Mouse (Mus musculus): ENCODE measurements around the gene Hif3a. TPM values are rescaled to one million over a fixed set of nuclear protein-coding genes. Genes with fewer than 3 reads are reported as not detected.

Gene Hif3a
- polyA plus RNA-seq, 1 experiment from 2014 or later, result 7.6 TPM

DNA sequence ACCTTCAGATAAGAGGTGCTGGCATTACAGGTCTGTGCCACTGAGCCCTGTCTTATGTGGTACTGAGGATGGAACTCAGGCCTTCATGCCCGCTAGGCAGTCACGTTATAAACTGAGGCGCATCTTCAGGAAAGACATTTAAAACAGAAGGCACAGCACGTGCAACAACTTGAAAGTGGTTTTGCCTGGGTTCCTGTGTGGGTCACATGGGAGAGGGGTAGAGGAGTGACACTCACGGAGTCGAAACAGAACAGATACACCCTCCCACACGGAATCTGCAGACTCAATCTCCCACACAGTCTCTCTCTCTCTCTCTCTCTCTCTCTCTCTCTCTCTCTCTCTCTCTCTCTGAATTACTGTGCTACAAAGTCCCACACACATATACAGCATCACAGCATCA lies 32.0 kb downstream of the Hif3a start:
- Histone ChIP-seq H3K9me3 (ENCODE audit: control insufficient read depth, low read length) (no peaks in the 10 kb centered on the region), H3K9ac (ENCODE audit: low read length) (no peak overlapping the region), H3K4me3 (ENCODE audit: low read depth, low read length) (no peak overlapping the region), H3K36me3 (ENCODE audit: control insufficient read depth, insufficient read depth, low read length) (no peaks in the 10 kb centered on the region), H3K27ac (ENCODE audit: low read depth, low read length) (no peak overlapping the region), H3K4me2 (ENCODE audit: low read depth) (no peak overlapping the region), H3K27me3 (ENCODE audit: control insufficient read depth, insufficient read depth, low read length) (no peaks in the 10 kb centered on the region), H3K4me1 (ENCODE audit: control insufficient read depth, insufficient read depth, low read length) (peaks cover 9% of the 10 kb centered on the region)
- ATAC-seq (ENCODE audit: insufficient read depth, low FRiP score, low TSS enrichment), result no peak
- WGBS, result 79% methylated on average over 7 of the region's 7 CpGs
- DNase-seq (ENCODE audit: low spot score), result no peak

DNA sequence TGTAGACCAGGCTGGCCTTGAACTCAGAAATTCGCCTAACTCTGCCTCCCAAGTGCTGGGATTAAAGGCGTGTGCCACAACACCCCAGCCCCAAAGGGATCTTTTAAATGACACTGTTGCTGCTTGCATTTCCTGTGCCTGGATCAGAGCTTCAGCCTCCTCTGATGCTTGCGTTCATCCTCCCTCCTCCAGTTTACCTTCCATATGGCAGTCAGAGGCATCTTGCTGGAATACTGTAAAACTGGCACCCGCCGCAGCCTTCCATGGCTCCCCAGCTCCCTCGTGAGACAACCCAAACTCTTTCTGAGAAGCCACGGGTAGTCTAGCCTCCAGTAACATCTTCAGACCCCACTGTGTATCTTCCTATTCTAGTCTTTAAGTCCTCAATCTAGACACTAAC lies 33.3 kb downstream of the Hif3a start:
- no peaks in the 10 kb centered on the region for H3K9me3 ChIP-seq (ENCODE audit: control insufficient read depth, low read length)
- no peaks in the 10 kb centered on the region for H3K36me3 ChIP-seq (ENCODE audit: control insufficient read depth, insufficient read depth, low read length)
- H3K4me2 ChIP-seq (ENCODE audit: low read depth), result no peak overlapping the region
- H3K27ac ChIP-seq (ENCODE audit: low read depth, low read length), result no peak overlapping the region
- no peak overlapping the region for H3K4me3 ChIP-seq (ENCODE audit: low read depth, low read length)
- WGBS, result 76% methylated on average over 7 of the region's 7 CpGs
- no peaks in the 10 kb centered on the region for H3K27me3 ChIP-seq (ENCODE audit: control insufficient read depth, insufficient read depth, low read length)
- peaks cover 9% of the 10 kb centered on the region for H3K4me1 ChIP-seq (ENCODE audit: control insufficient read depth, insufficient read depth, low read length)
- DNase-seq (ENCODE audit: low spot score), result no peak
- no peak for ATAC-seq (ENCODE audit: insufficient read depth, low FRiP score, low TSS enrichment)
- H3K9ac ChIP-seq (ENCODE audit: low read length), result no peak overlapping the region

DNA sequence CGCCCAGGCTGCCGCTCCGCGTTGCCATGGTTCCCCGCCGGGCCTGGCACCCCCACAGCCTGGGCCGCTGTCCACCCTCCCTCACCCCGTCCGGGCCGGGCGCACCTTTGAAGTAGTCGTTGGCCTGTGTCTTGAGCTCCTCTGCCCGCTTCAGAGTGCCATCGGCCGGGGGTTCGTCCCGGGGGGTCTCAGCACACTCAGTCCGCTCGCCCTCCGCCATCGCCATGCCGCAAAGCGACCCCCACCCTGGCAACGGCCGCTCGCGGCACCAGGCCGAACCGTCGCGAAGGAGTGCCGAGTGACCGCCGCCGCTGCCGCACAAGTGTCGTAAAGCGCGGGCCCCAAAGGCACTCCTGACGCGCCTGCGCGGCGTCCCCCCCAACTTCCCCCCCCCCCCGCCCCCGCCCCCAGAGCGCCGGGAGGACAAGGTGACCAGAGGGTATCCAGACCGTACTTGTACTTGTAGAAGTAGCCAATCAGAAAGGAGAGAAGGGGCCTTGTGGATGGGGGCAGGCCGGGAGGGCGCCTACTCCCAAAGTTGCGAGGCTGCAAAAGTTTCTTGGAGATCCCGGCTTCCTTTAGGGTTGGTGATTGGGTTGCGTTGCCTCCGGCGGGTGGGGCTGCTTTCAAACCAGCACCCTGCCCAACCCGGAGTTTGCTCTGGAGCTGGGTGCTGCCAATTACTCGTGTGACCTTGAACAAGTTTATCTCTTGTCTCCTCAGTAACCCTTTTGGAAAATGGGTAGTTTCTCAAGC lies 34.5 kb downstream of the Hif3a start, which contains the start of gene Ppp5c:
TSS of gene Ppp5c (minus strand) at position 337 of the 756 bp plus-strand sequence.
- Histone ChIP-seq H3K9me3 (ENCODE audit: control insufficient read depth, low read length) (no peaks in the 10 kb centered on the region), H3K9ac (ENCODE audit: low read length) (peak within 1 kb of the TSS; percentile 63), H3K4me1 (ENCODE audit: control insufficient read depth, insufficient read depth, low read length) (peaks cover 9% of the 10 kb centered on the region), H3K36me3 (ENCODE audit: control insufficient read depth, insufficient read depth, low read length) (no peaks in the 10 kb centered on the region), H3K27ac (ENCODE audit: low read depth, low read length) (no peak within 1 kb of the TSS), H3K4me3 (ENCODE audit: low read depth, low read length) (peak within 1 kb of the TSS; percentile 63), H3K4me2 (ENCODE audit: low read depth) (peak within 1 kb of the TSS; percentile 69), H3K27me3 (ENCODE audit: control insufficient read depth, insufficient read depth, low read length) (no peaks in the 10 kb centered on the region)
- WGBS, result under 1% methylated on average over 56 of the region's 58 CpGs
- peak; percentile 86 for ATAC-seq (ENCODE audit: insufficient read depth, low FRiP score, low TSS enrichment)
- peak; percentile 94 for DNase-seq (ENCODE audit: low spot score)

DNA sequence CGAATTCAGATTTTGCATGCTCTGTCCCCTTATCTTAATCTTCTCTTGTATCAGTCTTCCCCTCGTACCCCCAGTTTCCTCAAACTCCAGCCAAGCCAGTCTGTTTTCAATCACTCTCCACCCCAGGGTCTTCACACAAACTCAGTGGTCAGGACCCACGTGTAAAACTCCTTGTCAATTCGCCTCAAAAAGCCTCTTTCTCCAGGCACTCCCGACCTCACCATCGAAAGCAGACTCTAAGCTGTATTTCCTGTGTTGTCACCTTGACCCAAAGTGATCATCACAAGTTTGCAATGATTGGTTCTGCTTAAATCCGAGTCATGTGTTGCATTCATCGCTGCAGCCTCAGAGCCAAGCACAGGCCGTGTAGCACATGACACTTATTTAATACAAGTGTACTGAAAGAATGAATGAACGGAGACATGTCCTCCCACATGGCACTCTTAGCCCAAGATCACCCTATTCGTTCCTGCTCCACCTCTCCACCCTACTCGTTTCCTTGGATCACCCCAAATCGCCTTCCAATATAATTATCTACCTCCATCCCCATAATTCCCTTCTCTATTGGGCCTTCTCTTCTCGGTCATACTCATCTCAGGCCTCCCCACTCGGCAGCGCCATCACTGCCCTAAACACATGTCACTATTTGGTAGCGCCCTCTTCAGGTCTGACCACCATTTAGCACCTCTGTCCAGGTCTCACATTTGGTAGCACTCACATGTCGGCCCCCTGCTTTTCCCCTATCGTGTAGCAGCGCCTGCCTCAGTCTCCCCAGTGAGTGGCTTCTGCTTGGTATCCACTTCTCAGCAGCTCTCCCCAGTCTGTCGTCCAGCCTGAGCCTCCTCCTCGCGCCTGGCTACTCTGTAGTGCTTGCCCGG lies 35.3 kb downstream of the Hif3a start:
- H3K4me2 ChIP-seq (ENCODE audit: low read depth), result peak overlapping the region; percentile 69
- H3K4me1 ChIP-seq (ENCODE audit: control insufficient read depth, insufficient read depth, low read length), result peaks cover 9% of the 10 kb centered on the region
- DNase-seq (ENCODE audit: low spot score) (peak; percentile 78), ATAC-seq (ENCODE audit: insufficient read depth, low FRiP score, low TSS enrichment) (peak; percentile 81)
- H3K27ac ChIP-seq (ENCODE audit: low read depth, low read length), result no peak overlapping the region
- peaks cover 3% of the 10 kb centered on the region; the same call in 1 of the 2 replicates for H3K36me3 ChIP-seq (ENCODE audit: control insufficient read depth, insufficient read depth, low read length)
- WGBS, result 8% methylated on average over 24 of the region's 24 CpGs
- no peaks in the 10 kb centered on the region for H3K27me3 ChIP-seq (ENCODE audit: control insufficient read depth, insufficient read depth, low read length)
- H3K9ac ChIP-seq (ENCODE audit: low read length), result peak overlapping the region; percentile 63
- no peaks in the 10 kb centered on the region for H3K9me3 ChIP-seq (ENCODE audit: control insufficient read depth, low read length)
- peak overlapping the region; percentile 63 for H3K4me3 ChIP-seq (ENCODE audit: low read depth, low read length)

DNA sequence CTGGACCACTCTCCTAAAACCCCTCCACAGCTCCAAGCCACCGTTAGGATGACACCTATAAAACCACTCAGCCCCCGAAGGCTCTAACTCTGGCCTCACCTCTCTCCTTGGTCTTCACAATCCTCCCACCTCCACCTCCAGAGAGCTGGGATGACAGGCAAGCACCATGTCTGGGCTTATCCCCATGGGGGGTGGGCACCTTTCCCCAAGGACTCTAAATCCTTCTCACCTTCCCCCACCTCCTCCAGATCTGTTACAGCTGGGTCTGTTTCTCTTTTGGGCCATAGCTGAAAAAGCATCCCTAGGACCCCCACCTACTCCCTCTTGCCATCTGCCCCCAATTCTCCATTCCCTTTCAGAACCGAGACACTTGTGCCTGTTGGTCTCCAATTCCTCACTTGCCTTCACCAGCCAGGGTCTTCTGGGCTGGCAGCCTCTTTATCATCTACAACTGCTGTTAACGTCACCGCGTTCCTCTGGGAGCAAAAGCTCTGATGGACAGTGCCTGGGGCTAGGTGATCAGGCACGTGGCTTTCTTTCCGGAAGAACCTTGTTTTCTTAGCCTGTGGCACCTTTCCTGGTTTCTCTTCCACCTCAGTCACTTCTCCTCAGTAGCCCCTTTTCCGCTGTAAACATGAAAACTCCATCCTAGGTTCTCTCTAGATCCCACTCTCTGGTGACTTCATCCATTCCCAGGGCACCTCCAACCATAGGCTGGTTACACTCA lies 36.2 kb downstream of the Hif3a start:
- peaks cover 9% of the 10 kb centered on the region for H3K4me1 ChIP-seq (ENCODE audit: control insufficient read depth, insufficient read depth, low read length)
- DNase-seq (ENCODE audit: low spot score), result no peak
- H3K9ac ChIP-seq (ENCODE audit: low read length), result no peak overlapping the region
- 81% methylated on average over 9 of the region's 9 CpGs for WGBS
- H3K27ac ChIP-seq (ENCODE audit: low read depth, low read length), result no peak overlapping the region
- no peaks in the 10 kb centered on the region for H3K27me3 ChIP-seq (ENCODE audit: control insufficient read depth, insufficient read depth, low read length)
- no peak overlapping the region for H3K4me2 ChIP-seq (ENCODE audit: low read depth)
- no peak for ATAC-seq (ENCODE audit: insufficient read depth, low FRiP score, low TSS enrichment)
- H3K36me3 ChIP-seq (ENCODE audit: control insufficient read depth, insufficient read depth, low read length), result peaks cover 7% of the 10 kb centered on the region; the same call in 1 of the 2 replicates
- H3K9me3 ChIP-seq (ENCODE audit: control insufficient read depth, low read length), result no peaks in the 10 kb centered on the region
- H3K4me3 ChIP-seq (ENCODE audit: low read depth, low read length), result 0 out of 2 replicates have a peak overlapping the region, but pooled peaks have one; percentile 63

DNA sequence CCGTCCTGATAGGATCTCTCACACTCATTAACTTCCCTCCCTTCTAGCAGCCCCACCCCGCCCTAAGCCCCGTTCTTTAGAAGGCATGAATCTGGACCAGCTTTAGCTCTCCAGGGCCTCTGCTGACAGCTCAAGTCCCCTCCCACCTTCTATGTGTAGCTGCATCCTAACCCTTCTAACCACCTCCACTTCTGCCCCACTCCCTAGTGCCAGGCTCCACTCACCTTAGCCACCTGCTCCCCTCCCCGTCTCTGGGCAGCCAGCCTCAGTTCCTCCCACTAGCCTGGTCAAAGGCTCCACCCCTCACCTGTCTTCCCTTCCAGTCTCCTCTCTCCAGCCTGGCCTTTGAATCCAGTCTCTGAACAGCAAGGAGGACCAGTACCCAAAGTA lies 36.7 kb downstream of the Hif3a start:
- Histone ChIP-seq H3K4me1 (ENCODE audit: control insufficient read depth, insufficient read depth, low read length) (peaks cover 9% of the 10 kb centered on the region), H3K9ac (ENCODE audit: low read length) (no peak overlapping the region), H3K4me3 (ENCODE audit: low read depth, low read length) (no peak overlapping the region), H3K27ac (ENCODE audit: low read depth, low read length) (no peak overlapping the region), H3K27me3 (ENCODE audit: control insufficient read depth, insufficient read depth, low read length) (no peaks in the 10 kb centered on the region), H3K36me3 (ENCODE audit: control insufficient read depth, insufficient read depth, low read length) (peaks cover 9% of the 10 kb centered on the region), H3K4me2 (ENCODE audit: low read depth) (no peak overlapping the region), H3K9me3 (ENCODE audit: control insufficient read depth, low read length) (no peaks in the 10 kb centered on the region)
- WGBS, result 84% methylated on average over 4 of the region's 4 CpGs
- no peak for ATAC-seq (ENCODE audit: insufficient read depth, low FRiP score, low TSS enrichment)
- DNase-seq (ENCODE audit: low spot score), result no peak

DNA sequence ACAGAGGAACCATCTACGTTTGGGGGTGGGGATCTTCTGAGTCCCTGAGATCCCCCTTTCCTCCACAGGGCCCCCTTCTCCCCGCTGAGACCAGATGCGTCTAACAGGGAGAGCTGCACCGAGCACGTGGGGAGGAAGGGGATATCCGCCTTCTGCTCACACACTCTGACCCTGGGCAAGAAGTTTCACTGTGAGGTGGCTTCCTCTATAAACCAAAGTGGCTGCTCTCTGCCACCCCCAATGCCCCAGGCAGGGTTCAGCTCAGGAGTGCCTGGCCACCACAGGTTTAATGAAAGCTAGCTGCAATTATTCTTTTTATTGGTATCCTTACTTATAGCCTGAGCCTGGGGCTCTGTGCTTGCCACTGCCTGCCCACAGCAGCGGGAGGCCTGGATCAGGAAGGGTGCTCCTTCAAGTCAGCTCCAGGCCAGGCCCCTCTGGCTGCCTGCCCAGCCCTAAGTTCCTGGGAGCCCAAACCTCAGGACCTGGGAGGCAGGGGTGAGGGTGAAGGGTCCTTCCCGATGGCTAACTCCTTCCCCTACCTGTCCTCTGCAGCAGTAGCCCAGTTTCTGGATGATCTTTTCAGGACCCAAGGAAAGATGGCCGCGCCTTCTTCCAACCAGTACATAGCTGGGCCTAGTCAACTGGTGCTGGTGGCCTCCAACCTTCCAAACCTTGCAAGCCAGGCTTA lies 37.3 kb downstream of the Hif3a start:
- H3K4me2 ChIP-seq (ENCODE audit: low read depth), result no peak overlapping the region
- no peak overlapping the region for H3K27ac ChIP-seq (ENCODE audit: low read depth, low read length)
- no peak overlapping the region for H3K9ac ChIP-seq (ENCODE audit: low read length)
- DNase-seq (ENCODE audit: low spot score) (no peak), ATAC-seq (ENCODE audit: insufficient read depth, low FRiP score, low TSS enrichment) (no peak)
- 90% methylated on average over 10 of the region's 10 CpGs for WGBS
- no peaks in the 10 kb centered on the region for H3K27me3 ChIP-seq (ENCODE audit: control insufficient read depth, insufficient read depth, low read length)
- no peak overlapping the region for H3K4me3 ChIP-seq (ENCODE audit: low read depth, low read length)
- H3K36me3 ChIP-seq (ENCODE audit: control insufficient read depth, insufficient read depth, low read length), result peaks cover 12% of the 10 kb centered on the region
- H3K9me3 ChIP-seq (ENCODE audit: control insufficient read depth, low read length), result no peaks in the 10 kb centered on the region
- H3K4me1 ChIP-seq (ENCODE audit: control insufficient read depth, insufficient read depth, low read length), result peaks cover 9% of the 10 kb centered on the region

DNA sequence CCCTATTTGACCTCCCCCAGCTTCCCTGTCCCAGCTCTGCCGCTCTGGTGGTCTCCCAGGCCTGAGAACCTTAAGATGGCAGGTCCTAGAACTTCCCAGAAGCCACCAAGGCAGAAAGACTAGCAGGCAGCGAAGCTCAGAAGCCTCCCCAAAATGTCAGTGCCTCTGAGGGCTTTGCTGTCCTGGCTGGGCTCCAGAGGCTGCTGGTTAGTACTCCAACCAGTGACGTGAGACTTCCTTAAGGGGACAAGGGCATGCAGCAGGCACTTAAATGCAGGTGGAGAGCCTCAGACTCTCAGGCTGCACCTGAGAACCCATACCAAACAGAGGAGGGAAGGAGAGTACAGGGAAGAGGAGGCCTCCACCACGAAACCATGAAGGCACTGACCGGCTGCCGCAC lies 38.1 kb downstream of the Hif3a start:
- H3K36me3 ChIP-seq (ENCODE audit: control insufficient read depth, insufficient read depth, low read length), result peaks cover 15% of the 10 kb centered on the region
- no peaks in the 10 kb centered on the region for H3K9me3 ChIP-seq (ENCODE audit: control insufficient read depth, low read length)
- peaks cover 9% of the 10 kb centered on the region for H3K4me1 ChIP-seq (ENCODE audit: control insufficient read depth, insufficient read depth, low read length)
- H3K4me3 ChIP-seq (ENCODE audit: low read depth, low read length), result no peak overlapping the region
- H3K27ac ChIP-seq (ENCODE audit: low read depth, low read length), result no peak overlapping the region
- H3K27me3 ChIP-seq (ENCODE audit: control insufficient read depth, insufficient read depth, low read length), result no peaks in the 10 kb centered on the region
- H3K9ac ChIP-seq (ENCODE audit: low read length), result no peak overlapping the region
- 91% methylated on average over 6 of the region's 6 CpGs for WGBS
- no peak for DNase-seq (ENCODE audit: low spot score)
- H3K4me2 ChIP-seq (ENCODE audit: low read depth), result no peak overlapping the region
- ATAC-seq (ENCODE audit: insufficient read depth, low FRiP score, low TSS enrichment), result no peak
